Mouse (Mus musculus) heart, embryonic 10.5 days (tissue): ENCODE results near the gene Baz2a. TPM values are rescaled to one million over a fixed set of nuclear protein-coding genes. Genes with fewer than 3 reads are reported as not detected.
"Not testable (repeated sequence)": the region's sequence is repeated elsewhere in the genome, so short reads cannot be mapped to it uniquely, and the experiment has no call there.

Experiments used
- DNase-seq: peaks from one replicate; pipeline ENCODE4 v3.0.0-alpha.2; 2017; ENCODE audit warnings: low spot score
- H3K27ac ChIP-seq: fragments of 300-500 bp; sonication (generic); 2 replicates; pipeline ENCODE4 v1.5.1; 2016; ENCODE audit warnings: mild to moderate bottlenecking
- H3K27me3 ChIP-seq: fragments of 300-500 bp; sonication (generic); 2 replicates; pipeline ENCODE4 v1.6.1; 2016; ENCODE audit warnings: mild to moderate bottlenecking; ENCODE audit not compliant: poor library complexity, insufficient read depth, severe bottlenecking
- H3K36me3 ChIP-seq: fragments of 300-500 bp; sonication (generic); 2 replicates; pipeline ENCODE4 v1.6.1; 2016; ENCODE audit warnings: mild to moderate bottlenecking, moderate library complexity
- H3K4me1 ChIP-seq: fragments of 300-500 bp; sonication (generic); 2 replicates; pipeline ENCODE4 v1.6.1; 2016; ENCODE audit warnings: mild to moderate bottlenecking
- H3K4me3 ChIP-seq: fragments of 300-500 bp; sonication (generic); 2 replicates; pipeline ENCODE4 v1.5.1; 2016; ENCODE audit warnings: mild to moderate bottlenecking, moderate library complexity
- H3K9me3 ChIP-seq: fragments of 300-500 bp; sonication (generic); 2 replicates; pipeline ENCODE4 v1.6.1; 2016; ENCODE audit warnings: mild to moderate bottlenecking, moderate library complexity
- WGBS: fragments of 180-500 bp; shearing (Covaris S2); methylation state at CpG from one replicate; pipeline ENCODE4 v1.1.7; 2016; 5-methylcytosine and 5-hydroxymethylcytosine counted together
- polyA plus RNA-seq: library from polyadenylated mRNA; unstranded; fragments of >200 nt; fragmentation: Nextera tagmentation; extraction: Ambion mirVana; gene quantifications from 2 replicates; pipeline ENCODE4 v1.2.1, GENCODE M21; 2016

Gene Baz2a
- polyA plus RNA-seq, 1 experiment from 2014 or later: 10.1 TPM

GRCm38 (mm10) chr10:128059207-128059981 is 32.0 kb upstream of the Baz2a start:
- no peaks in the 10 kb centered on the region for H3K27me3 ChIP-seq
- peak overlapping the region; percentile 97 for H3K27ac ChIP-seq
- peaks cover 21% of the 10 kb centered on the region for H3K36me3 ChIP-seq
- peaks cover 11% of the 10 kb centered on the region; the same call in 1 of the 2 replicates for H3K4me1 ChIP-seq
- H3K4me3 ChIP-seq: peak overlapping the region; percentile 98
- WGBS: under 1% methylated on average over 54 of the region's 62 CpGs
- peak; percentile 85 for DNase-seq
- no peaks in the 10 kb centered on the region for H3K9me3 ChIP-seq

- peaks cover 28% of the 10 kb centered on the region for H3K36me3 ChIP-seq
- DNase-seq: no peak
- WGBS: 74% methylated on average over 5 of the region's 5 CpGs
- H3K9me3 ChIP-seq: no peaks in the 10 kb centered on the region
- no peaks in the 10 kb centered on the region for H3K27me3 ChIP-seq
- peaks cover 11% of the 10 kb centered on the region; the same call in 1 of the 2 replicates for H3K4me1 ChIP-seq
- H3K27ac ChIP-seq: no peak overlapping the region
- peak overlapping the region; percentile 98 for H3K4me3 ChIP-seq
Observed at GRCm38 (mm10) chr10:128061109-128061508, 30.3 kb upstream of the Baz2a start.

- DNase-seq: no peak
- 93% methylated on average over 6 of the region's 6 CpGs for WGBS
- Histone ChIP-seq H3K27me3 (no peaks in the 10 kb centered on the region), H3K4me3 (no peak overlapping the region), H3K27ac (no peak overlapping the region), H3K4me1 (peaks cover 11% of the 10 kb centered on the region; the same call in 1 of the 2 replicates), H3K9me3 (no peaks in the 10 kb centered on the region), H3K36me3 (peaks cover 36% of the 10 kb centered on the region)
Observed at GRCm38 (mm10) chr10:128062221-128062989, 29.0 kb upstream of the Baz2a start.

GRCm38 (mm10) chr10:128066072-128066471 is 25.3 kb upstream of the Baz2a start:
- H3K27me3 ChIP-seq: no peaks in the 10 kb centered on the region
- no peaks in the 10 kb centered on the region for H3K4me1 ChIP-seq
- peaks cover 65% of the 10 kb centered on the region for H3K36me3 ChIP-seq
- H3K9me3 ChIP-seq: no peaks in the 10 kb centered on the region
- no peak for DNase-seq
- WGBS: 82% methylated on average over 5 of the region's 5 CpGs
- no peak overlapping the region for H3K27ac ChIP-seq
- H3K4me3 ChIP-seq: no peak overlapping the region

- no peak overlapping the region for H3K27ac ChIP-seq
- WGBS: 85% methylated on average over 4 of the region's 4 CpGs
- no peak overlapping the region for H3K4me3 ChIP-seq
- DNase-seq: no peak
- H3K9me3 ChIP-seq: no peaks in the 10 kb centered on the region
- no peaks in the 10 kb centered on the region for H3K4me1 ChIP-seq
- H3K27me3 ChIP-seq: no peaks in the 10 kb centered on the region
- H3K36me3 ChIP-seq: peaks cover 77% of the 10 kb centered on the region
Observed at GRCm38 (mm10) chr10:128069201-128069600, 22.2 kb upstream of the Baz2a start.

- H3K27ac ChIP-seq, H3K4me1 ChIP-seq, H3K27me3 ChIP-seq, H3K9me3 ChIP-seq, DNase-seq, H3K4me3 ChIP-seq: not testable (repeated sequence)
- WGBS: 95% methylated on average over 2 of the region's 2 CpGs
- peaks cover 79% of the 10 kb centered on the region for H3K36me3 ChIP-seq
Observed at GRCm38 (mm10) chr10:128070432-128070831, 20.9 kb upstream of the Baz2a start.

- not testable (repeated sequence) for H3K9me3 ChIP-seq, H3K4me3 ChIP-seq, H3K27ac ChIP-seq, DNase-seq, H3K4me1 ChIP-seq, H3K27me3 ChIP-seq
- 83% methylated on average over 5 of the region's 5 CpGs for WGBS
- peaks cover 35% of the 10 kb centered on the region for H3K36me3 ChIP-seq
Observed at GRCm38 (mm10) chr10:128078269-128078668, 13.1 kb upstream of the Baz2a start.

- peaks cover 37% of the 10 kb centered on the region for H3K36me3 ChIP-seq
- DNase-seq: no peak
- WGBS: 83% methylated on average over 1 of the region's 1 CpGs
Observed at GRCm38 (mm10) chr10:128080496-128080895, 10.9 kb upstream of the Baz2a start.

GRCm38 (mm10) chr10:128081807-128082476 is 9.4 kb upstream of the Baz2a start:
- H3K27ac ChIP-seq: peak overlapping the region; percentile 100
- DNase-seq: no peak
- no peaks in the 10 kb centered on the region for H3K9me3 ChIP-seq
- peaks cover 46% of the 10 kb centered on the region for H3K36me3 ChIP-seq
- WGBS: 47% methylated on average over 6 of the region's 6 CpGs
- H3K4me3 ChIP-seq: peak overlapping the region; percentile 98
- peaks cover 14% of the 10 kb centered on the region; the same call in 1 of the 2 replicates for H3K4me1 ChIP-seq
- H3K27me3 ChIP-seq: no peaks in the 10 kb centered on the region

More at GRCm38 (mm10) chr10:128080496-128080895, 10.9 kb upstream of the Baz2a start:
- Histone ChIP-seq H3K27ac (no peak overlapping the region), H3K4me1 (peaks cover 10% of the 10 kb centered on the region; the same call in 1 of the 2 replicates), H3K9me3 (no peaks in the 10 kb centered on the region), H3K4me3 (no peak overlapping the region), H3K27me3 (no peaks in the 10 kb centered on the region)

- 11% methylated on average over 9 of the region's 9 CpGs for WGBS
- Histone ChIP-seq H3K27ac (peak overlapping the region; percentile 100), H3K27me3 (no peaks in the 10 kb centered on the region)
Observed at GRCm38 (mm10) chr10:128082477-128082808, 8.9 kb upstream of the Baz2a start.

GRCm38 (mm10) chr10:128082880-128083421 is 8.4 kb upstream of the Baz2a start, which contains the start of gene Atp5b:
Gene Atp5b (plus strand): TSS chr10:128083273.
- H3K9me3 ChIP-seq: no peaks in the 10 kb centered on the region
- H3K4me1 ChIP-seq: peaks cover 14% of the 10 kb centered on the region; the same call in 1 of the 2 replicates
- peak within 1 kb of the TSS; percentile 100 for H3K27ac ChIP-seq
- peak; percentile 98 for DNase-seq
- H3K27me3 ChIP-seq: no peaks in the 10 kb centered on the region
- peaks cover 45% of the 10 kb centered on the region for H3K36me3 ChIP-seq
- H3K4me3 ChIP-seq: peak within 1 kb of the TSS; percentile 98
- WGBS: under 1% methylated on average over 34 of the region's 34 CpGs

More at GRCm38 (mm10) chr10:128082477-128082808, 8.9 kb upstream of the Baz2a start:
- peak overlapping the region; percentile 98 for H3K4me3 ChIP-seq
- H3K9me3 ChIP-seq: no peaks in the 10 kb centered on the region
- H3K36me3 ChIP-seq: peaks cover 45% of the 10 kb centered on the region
- no peak for DNase-seq
- peaks cover 14% of the 10 kb centered on the region; the same call in 1 of the 2 replicates for H3K4me1 ChIP-seq

GRCm38 (mm10) chr10:128083688-128084087 is 7.7 kb upstream of the Baz2a start:
- H3K9me3 ChIP-seq: no peaks in the 10 kb centered on the region
- H3K4me1 ChIP-seq: peaks cover 14% of the 10 kb centered on the region; the same call in 1 of the 2 replicates
- no peak for DNase-seq
- H3K27me3 ChIP-seq: no peaks in the 10 kb centered on the region
- H3K4me3 ChIP-seq: peak overlapping the region; percentile 98
- H3K27ac ChIP-seq: peak overlapping the region; percentile 100
- H3K36me3 ChIP-seq: peaks cover 49% of the 10 kb centered on the region
- WGBS: under 1% methylated on average over 22 of the region's 22 CpGs
